Mouse (Mus musculus) neural tube, embryonic 10.5 days (tissue): ENCODE measurements around the gene Ilkap.

Source experiments
- DNase-seq: peaks from one replicate; pipeline ENCODE4 v3.0.0-alpha.2; 2017; ENCODE audit warnings: low spot score; ENCODE audit errors: extremely low spot score

Ilkap gene

GRCm38 (mm10) chr1:91398260-91399062 lies at the start of gene Ilkap:
TSS of gene Ilkap (minus strand) at chr1:91398815.
- DNase-seq, result peak; percentile 82

GRCm38 (mm10) chr1:91446511-91446910 lies 47.9 kb upstream of the Ilkap start:
- no peak for DNase-seq

- DNase-seq, result no peak
These were observed 47.4 kb upstream of the Ilkap start for GRCm38 (mm10) chr1:91446060-91446459.

- no peak for DNase-seq
These were observed 46.5 kb upstream of the Ilkap start for GRCm38 (mm10) chr1:91444841-91445830.

GRCm38 (mm10) chr1:91442350-91442990 lies 43.9 kb upstream of the Ilkap start:
- no peak for DNase-seq

- no peak for DNase-seq
These were observed 43.2 kb upstream of the Ilkap start for GRCm38 (mm10) chr1:91441855-91442254.

- DNase-seq, result no peak
These were observed 41.2 kb upstream of the Ilkap start for GRCm38 (mm10) chr1:91439776-91440175.

GRCm38 (mm10) chr1:91437573-91437972 lies 39.0 kb upstream of the Ilkap start:
- no peak for DNase-seq

- no peak for DNase-seq
These were observed 38.4 kb upstream of the Ilkap start for GRCm38 (mm10) chr1:91437083-91437400.

- DNase-seq, result no peak
These were observed 37.9 kb upstream of the Ilkap start for GRCm38 (mm10) chr1:91436380-91437082.

- DNase-seq, result no peak
These were observed 37.1 kb upstream of the Ilkap start for GRCm38 (mm10) chr1:91435606-91436130.

GRCm38 (mm10) chr1:91434905-91435304 lies 36.3 kb upstream of the Ilkap start:
- no peak for DNase-seq

- DNase-seq, result no peak
These were observed 32.1 kb upstream of the Ilkap start for GRCm38 (mm10) chr1:91430761-91431160.

- DNase-seq, result no peak
These were observed 30.6 kb upstream of the Ilkap start for GRCm38 (mm10) chr1:91429212-91429611.

GRCm38 (mm10) chr1:91428614-91429013 lies 30.0 kb upstream of the Ilkap start:
- DNase-seq, result peak; percentile 76

GRCm38 (mm10) chr1:91426397-91426796 lies 27.8 kb upstream of the Ilkap start:
- DNase-seq, result no peak

- DNase-seq, result no peak
These were observed 22.0 kb upstream of the Ilkap start for GRCm38 (mm10) chr1:91420601-91421065.

GRCm38 (mm10) chr1:91419862-91420600 lies 21.4 kb upstream of the Ilkap start:
- DNase-seq, result no peak

- DNase-seq, result no peak
These were observed 19.4 kb upstream of the Ilkap start for GRCm38 (mm10) chr1:91417991-91418390.

- no peak for DNase-seq
These were observed 16.7 kb upstream of the Ilkap start for GRCm38 (mm10) chr1:91415311-91415710.
